Mouse (Mus musculus): Measurements from ENCODE around the gene Mxi1. TPM values are rescaled to one million over a fixed set of nuclear protein-coding genes. Genes with fewer than 3 reads are reported as not detected.
A peak's percentile ranks its signal among the peaks of the same experiment; 100 is the strongest.

Gene Mxi1
- total and polyA plus RNA-seq, 2 experiments: 11.8 to 16.1 TPM

DNA sequence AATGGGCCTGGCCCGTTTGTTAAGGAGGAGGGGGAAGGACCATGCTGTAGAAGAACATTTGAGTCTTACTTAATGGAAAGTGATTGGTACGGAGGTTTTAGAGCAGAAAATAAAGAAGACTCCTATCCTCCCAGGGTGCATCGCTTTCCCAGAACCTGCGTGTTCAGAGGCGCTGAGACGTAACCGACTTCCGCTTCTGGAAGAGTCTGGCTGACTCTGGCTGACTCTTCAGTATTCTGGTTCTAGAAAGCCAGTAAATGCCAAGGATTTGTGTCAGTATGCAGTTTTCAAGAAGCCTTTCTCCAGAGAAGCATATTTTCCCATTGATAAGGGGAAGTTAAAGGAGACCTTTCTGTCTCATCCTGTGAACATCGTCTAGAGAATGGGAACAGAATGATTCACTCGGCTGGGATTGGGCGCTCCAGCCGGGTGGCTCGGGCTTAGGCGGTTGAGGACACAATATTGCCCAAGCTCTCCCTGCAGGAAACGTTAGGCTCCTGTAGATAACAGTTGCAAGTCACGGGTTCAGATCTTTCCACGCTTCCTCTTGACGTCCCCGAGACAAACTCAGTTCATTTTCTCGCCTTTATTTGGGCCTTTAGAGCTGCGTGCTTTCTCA is 21.7 kb downstream of the Mxi1 start:
- TF ChIP-seq POLR2A (IDR thresholded peaks at IDR 0.05; ENCODE audit: extremely low read depth, insufficient read depth, low read length): no peak
- TF ChIP-seq CTCF (IDR thresholded peaks at IDR 0.05; ENCODE audit: low read depth, low read length): no peak
- Histone ChIP-seq H3K4me1 (ENCODE audit: control insufficient read depth, insufficient read depth, low read length) (peaks cover 5% of the 10 kb centered on the region; the same call in 1 of the 2 replicates), H3K79me2 (ENCODE audit: control insufficient read depth, insufficient read depth, low read length) (no peaks in the 10 kb centered on the region), H3K4me3 (ENCODE audit: insufficient read depth, low read depth, low read length) (no peak overlapping the region), H3K27ac (replicated peaks; ENCODE audit: insufficient read depth, low read depth, low read length) (0 out of 2 replicates have a peak overlapping the region, but pooled peaks have one; percentile 25), H3K9ac (ENCODE audit: low read depth, low read length) (no peak overlapping the region), H3K36me3 (ENCODE audit: control insufficient read depth, insufficient read depth, low read length) (peaks cover 3% of the 10 kb centered on the region; the same call in 1 of the 2 replicates), H3K27me3 (ENCODE audit: control insufficient read depth, insufficient read depth, low read length) (no peaks in the 10 kb centered on the region)
- WGBS: 82% methylated on average over 21 of the region's 21 CpGs
- no peak for DNase-seq (ENCODE audit: extremely low read depth, low read depth, low spot score)

- TF ChIP-seq CTCF (IDR thresholded peaks at IDR 0.05; ENCODE audit: low read depth, low read length): no peak
- TF ChIP-seq POLR2A (IDR thresholded peaks at IDR 0.05; ENCODE audit: extremely low read depth, insufficient read depth, low read length): no peak
- peaks cover 5% of the 10 kb centered on the region; the same call in 1 of the 2 replicates for H3K4me1 ChIP-seq (ENCODE audit: control insufficient read depth, insufficient read depth, low read length)
- 95% methylated on average over 6 of the region's 6 CpGs for WGBS
- H3K36me3 ChIP-seq (ENCODE audit: control insufficient read depth, insufficient read depth, low read length): peaks cover 3% of the 10 kb centered on the region; the same call in 1 of the 2 replicates
- no peaks in the 10 kb centered on the region for H3K27me3 ChIP-seq (ENCODE audit: control insufficient read depth, insufficient read depth, low read length)
- H3K9ac ChIP-seq (ENCODE audit: low read depth, low read length): no peak overlapping the region
- H3K79me2 ChIP-seq (ENCODE audit: control insufficient read depth, insufficient read depth, low read length): no peaks in the 10 kb centered on the region
- H3K4me3 ChIP-seq (ENCODE audit: insufficient read depth, low read depth, low read length): no peak overlapping the region
- DNase-seq (ENCODE audit: extremely low read depth, low read depth, low spot score): no peak
- H3K27ac ChIP-seq (replicated peaks; ENCODE audit: insufficient read depth, low read depth, low read length): no peak overlapping the region
These were observed 23.4 kb downstream of the Mxi1 start for GRCm38 (mm10) chr19:53333730-53334129.

GRCm38 (mm10) chr19:53335241-53335640 is 24.9 kb downstream of the Mxi1 start:
- no peak for DNase-seq (ENCODE audit: extremely low read depth, low read depth, low spot score)
- H3K79me2 ChIP-seq (ENCODE audit: control insufficient read depth, insufficient read depth, low read length): no peaks in the 10 kb centered on the region
- H3K9ac ChIP-seq (ENCODE audit: low read depth, low read length): no peak overlapping the region
- no peaks in the 10 kb centered on the region for H3K27me3 ChIP-seq (ENCODE audit: control insufficient read depth, insufficient read depth, low read length)
- H3K4me3 ChIP-seq (ENCODE audit: insufficient read depth, low read depth, low read length): no peak overlapping the region
- H3K27ac ChIP-seq (replicated peaks; ENCODE audit: insufficient read depth, low read depth, low read length): no peak overlapping the region
- TF ChIP-seq CTCF (IDR thresholded peaks at IDR 0.05; ENCODE audit: low read depth, low read length): no peak
- TF ChIP-seq POLR2A (IDR thresholded peaks at IDR 0.05; ENCODE audit: extremely low read depth, insufficient read depth, low read length): no peak
- WGBS: 91% methylated on average over 9 of the region's 9 CpGs
- peaks cover 3% of the 10 kb centered on the region; the same call in 1 of the 2 replicates for H3K4me1 ChIP-seq (ENCODE audit: control insufficient read depth, insufficient read depth, low read length)
- peaks cover 3% of the 10 kb centered on the region; the same call in 1 of the 2 replicates for H3K36me3 ChIP-seq (ENCODE audit: control insufficient read depth, insufficient read depth, low read length)

- H3K27ac ChIP-seq (replicated peaks; ENCODE audit: insufficient read depth, low read depth, low read length): no peak overlapping the region
- peak; percentile 46 for DNase-seq (ENCODE audit: extremely low read depth, low read depth, low spot score)
- no peaks in the 10 kb centered on the region for H3K27me3 ChIP-seq (ENCODE audit: control insufficient read depth, insufficient read depth, low read length)
- peaks cover 11% of the 10 kb centered on the region for H3K4me1 ChIP-seq (ENCODE audit: control insufficient read depth, insufficient read depth, low read length)
- 17% methylated on average over 6 of the region's 6 CpGs for WGBS
- no peaks in the 10 kb centered on the region; the same call in 1 of the 2 replicates for H3K36me3 ChIP-seq (ENCODE audit: control insufficient read depth, insufficient read depth, low read length)
- no peak overlapping the region for H3K4me3 ChIP-seq (ENCODE audit: insufficient read depth, low read depth, low read length)
- no peak overlapping the region for H3K9ac ChIP-seq (ENCODE audit: low read depth, low read length)
- H3K79me2 ChIP-seq (ENCODE audit: control insufficient read depth, insufficient read depth, low read length): peaks cover 4% of the 10 kb centered on the region; the same call in 1 of the 2 replicates
- no peak for TF ChIP-seq POLR2A (IDR thresholded peaks at IDR 0.05; ENCODE audit: extremely low read depth, insufficient read depth, low read length)
- no peak for TF ChIP-seq CTCF (IDR thresholded peaks at IDR 0.05; ENCODE audit: low read depth, low read length)
These were observed 30.1 kb downstream of the Mxi1 start for GRCm38 (mm10) chr19:53340423-53340822.

DNA sequence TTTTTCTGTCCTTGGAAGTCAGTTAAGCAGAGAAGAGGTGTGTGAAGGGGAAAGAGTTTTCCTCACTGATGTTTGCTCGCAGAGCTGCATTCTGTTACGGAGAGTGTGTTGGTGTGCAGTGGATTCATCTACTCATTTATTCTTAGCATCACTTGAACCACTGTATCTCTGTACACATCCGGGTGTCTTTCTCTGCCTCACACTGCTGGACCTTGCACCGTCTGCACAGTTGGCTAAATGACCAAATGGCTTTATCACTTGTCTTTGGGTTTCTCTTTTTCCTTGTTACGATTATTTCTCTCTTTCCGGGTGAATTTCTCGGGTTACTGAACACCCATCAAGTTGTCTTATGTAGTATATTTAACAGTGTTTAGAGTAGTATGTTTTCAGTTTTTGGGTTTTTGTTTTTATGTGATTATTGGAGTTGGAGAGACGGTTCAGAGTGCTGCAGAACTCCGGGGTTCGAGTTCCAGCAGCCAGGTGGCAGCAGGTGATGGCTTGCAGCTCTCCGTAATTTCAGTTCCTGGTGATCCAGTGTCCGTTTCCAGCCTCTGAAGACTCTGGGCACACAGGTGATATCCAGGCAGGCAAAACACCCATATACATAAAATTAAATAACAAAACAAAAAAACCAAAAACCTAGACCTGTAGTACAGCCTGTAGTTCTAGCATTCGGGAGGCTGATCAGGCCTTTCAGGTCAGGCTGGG is 33.0 kb downstream of the Mxi1 start:
- H3K27me3 ChIP-seq (ENCODE audit: control insufficient read depth, insufficient read depth, low read length): no peaks in the 10 kb centered on the region
- H3K27ac ChIP-seq (replicated peaks; ENCODE audit: insufficient read depth, low read depth, low read length): no peak overlapping the region
- peaks cover 11% of the 10 kb centered on the region for H3K4me1 ChIP-seq (ENCODE audit: control insufficient read depth, insufficient read depth, low read length)
- DNase-seq (ENCODE audit: extremely low read depth, low read depth, low spot score): peak; percentile 46
- peaks cover 4% of the 10 kb centered on the region; the same call in 1 of the 2 replicates for H3K79me2 ChIP-seq (ENCODE audit: control insufficient read depth, insufficient read depth, low read length)
- TF ChIP-seq POLR2A (IDR thresholded peaks at IDR 0.05; ENCODE audit: extremely low read depth, insufficient read depth, low read length) (no peak), CTCF (IDR thresholded peaks at IDR 0.05; ENCODE audit: low read depth, low read length) (peak; percentile 48)
- H3K36me3 ChIP-seq (ENCODE audit: control insufficient read depth, insufficient read depth, low read length): no peaks in the 10 kb centered on the region
- no peak overlapping the region for H3K4me3 ChIP-seq (ENCODE audit: insufficient read depth, low read depth, low read length)
- 60% methylated on average over 13 of the region's 13 CpGs for WGBS
- no peak overlapping the region for H3K9ac ChIP-seq (ENCODE audit: low read depth, low read length)
